Mouse (Mus musculus): ENCODE data around the gene Pecam1. TPM values are rescaled to one million over a fixed set of nuclear protein-coding genes. Genes with fewer than 3 reads are reported as not detected.

Gene Pecam1
- polyA plus RNA-seq, 1 experiment from 2014 or later: 69.9 TPM

- H3K36me3 ChIP-seq (ENCODE audit: control insufficient read depth, insufficient read depth, low read length): no peaks in the 10 kb centered on the region
- H3K4me2 ChIP-seq (ENCODE audit: low read length): no peak overlapping the region
- ATAC-seq (ENCODE audit: insufficient number of reproducible peaks, insufficient read depth, low FRiP score, low read depth): no peak
- no peaks in the 10 kb centered on the region for H3K9me3 ChIP-seq (ENCODE audit: control insufficient read depth, low read length)
- no peaks in the 10 kb centered on the region for H3K27me3 ChIP-seq (ENCODE audit: control insufficient read depth, insufficient read depth, low read length)
- WGBS: 78% methylated on average over 5 of the region's 5 CpGs
- H3K4me1 ChIP-seq (ENCODE audit: control insufficient read depth in 2 of 2, insufficient read depth in 2 of 2, low read length in 2 of 2): peaks cover 0 to 4% of the 10 kb centered on the region in 2 experiments; a peak in 1 of 4 replicates
- H3K9ac ChIP-seq (ENCODE audit: low read length): no peak overlapping the region
- H3K27ac ChIP-seq (replicated peaks in 1 of 2; ENCODE audit: control insufficient read depth in 1 of 2, insufficient read depth in 1 of 2, low read depth in 2 of 2, low read length in 2 of 2): no peak overlapping the region
- H3K4me3 ChIP-seq (ENCODE audit: control insufficient read depth in 1 of 2, insufficient read depth in 1 of 2, low read depth in 1 of 2, low read length in 2 of 2): no peak overlapping the region
Measured at GRCm38 (mm10) chr11:106716568-106716967, 33.9 kb downstream of the Pecam1 start.

GRCm38 (mm10) chr11:106715066-106715465 is 35.4 kb downstream of the Pecam1 start:
- no peaks in the 10 kb centered on the region for H3K36me3 ChIP-seq (ENCODE audit: control insufficient read depth, insufficient read depth, low read length)
- H3K9ac ChIP-seq (ENCODE audit: low read length): peak overlapping the region; percentile 67
- 58% methylated on average over 6 of the region's 6 CpGs for WGBS
- H3K4me3 ChIP-seq (ENCODE audit: control insufficient read depth in 1 of 2, insufficient read depth in 1 of 2, low read depth in 1 of 2, low read length in 2 of 2): peak overlapping the region; percentile 38 to 48
- ATAC-seq (ENCODE audit: insufficient number of reproducible peaks, insufficient read depth, low FRiP score, low read depth): peak; percentile 68; the same call in 1 of the 2 replicates
- peaks cover 0 to 7% of the 10 kb centered on the region in 2 experiments; a peak in 1 of 4 replicates for H3K4me1 ChIP-seq (ENCODE audit: control insufficient read depth in 2 of 2, insufficient read depth in 2 of 2, low read length in 2 of 2)
- H3K27ac ChIP-seq (replicated peaks in 1 of 2; ENCODE audit: control insufficient read depth in 1 of 2, insufficient read depth in 1 of 2, low read depth in 2 of 2, low read length in 2 of 2): peak overlapping the region; percentile 85 to 96
- no peaks in the 10 kb centered on the region for H3K9me3 ChIP-seq (ENCODE audit: control insufficient read depth, low read length)
- peak overlapping the region; percentile 58 for H3K4me2 ChIP-seq (ENCODE audit: low read length)
- no peaks in the 10 kb centered on the region for H3K27me3 ChIP-seq (ENCODE audit: control insufficient read depth, insufficient read depth, low read length)

- 56% methylated on average over 5 of the region's 5 CpGs for WGBS
- Histone ChIP-seq H3K27ac (replicated peaks in 1 of 2; ENCODE audit: control insufficient read depth in 1 of 2, insufficient read depth in 1 of 2, low read depth in 2 of 2, low read length in 2 of 2) (peak overlapping the region; percentile 27 to 32; a peak in 2 of 4 replicates), H3K4me2 (ENCODE audit: low read length) (0 out of 2 replicates have a peak overlapping the region, but pooled peaks have one; percentile 18), H3K36me3 (ENCODE audit: control insufficient read depth, insufficient read depth, low read length) (no peaks in the 10 kb centered on the region), H3K4me1 (ENCODE audit: control insufficient read depth in 2 of 2, insufficient read depth in 2 of 2, low read length in 2 of 2) (peaks cover 13 to 21% of the 10 kb centered on the region in 2 experiments), H3K9ac (ENCODE audit: low read length) (no peak overlapping the region), H3K4me3 (ENCODE audit: control insufficient read depth in 1 of 2, insufficient read depth in 1 of 2, low read depth in 1 of 2, low read length in 2 of 2) (no peak overlapping the region), H3K27me3 (ENCODE audit: control insufficient read depth, insufficient read depth, low read length) (no peaks in the 10 kb centered on the region), H3K9me3 (ENCODE audit: control insufficient read depth, low read length) (no peaks in the 10 kb centered on the region)
- ATAC-seq (ENCODE audit: insufficient number of reproducible peaks, insufficient read depth, low FRiP score, low read depth): no peak
Measured at GRCm38 (mm10) chr11:106710789-106711188, 39.6 kb downstream of the Pecam1 start.

- H3K4me3 ChIP-seq (ENCODE audit: control insufficient read depth in 1 of 2, insufficient read depth in 1 of 2, low read depth in 1 of 2, low read length in 2 of 2): no peak overlapping the region
- H3K27ac ChIP-seq (replicated peaks in 1 of 2; ENCODE audit: control insufficient read depth in 1 of 2, insufficient read depth in 1 of 2, low read depth in 2 of 2, low read length in 2 of 2): no peak overlapping the region
- peak overlapping the region; percentile 40 for H3K4me2 ChIP-seq (ENCODE audit: low read length)
- no peaks in the 10 kb centered on the region for H3K36me3 ChIP-seq (ENCODE audit: control insufficient read depth, insufficient read depth, low read length)
- H3K9me3 ChIP-seq (ENCODE audit: control insufficient read depth, low read length): no peaks in the 10 kb centered on the region
- no peak for ATAC-seq (ENCODE audit: insufficient number of reproducible peaks, insufficient read depth, low FRiP score, low read depth)
- no peaks in the 10 kb centered on the region for H3K27me3 ChIP-seq (ENCODE audit: control insufficient read depth, insufficient read depth, low read length)
- WGBS: 50% methylated on average over 15 of the region's 15 CpGs
- peaks cover 15 to 21% of the 10 kb centered on the region in 2 experiments for H3K4me1 ChIP-seq (ENCODE audit: control insufficient read depth in 2 of 2, insufficient read depth in 2 of 2, low read length in 2 of 2)
- no peak overlapping the region for H3K9ac ChIP-seq (ENCODE audit: low read length)
Measured at GRCm38 (mm10) chr11:106709227-106709985, 41.0 kb downstream of the Pecam1 start.

GRCm38 (mm10) chr11:106707866-106708265 is 42.6 kb downstream of the Pecam1 start:
- Histone ChIP-seq H3K36me3 (ENCODE audit: control insufficient read depth, insufficient read depth, low read length) (no peaks in the 10 kb centered on the region), H3K9me3 (ENCODE audit: control insufficient read depth, low read length) (no peaks in the 10 kb centered on the region), H3K4me3 (ENCODE audit: control insufficient read depth in 1 of 2, insufficient read depth in 1 of 2, low read depth in 1 of 2, low read length in 2 of 2) (no peak overlapping the region), H3K4me2 (ENCODE audit: low read length) (no peak overlapping the region; the same call in 1 of the 2 replicates), H3K27me3 (ENCODE audit: control insufficient read depth, insufficient read depth, low read length) (no peaks in the 10 kb centered on the region), H3K27ac (replicated peaks in 1 of 2; ENCODE audit: control insufficient read depth in 1 of 2, insufficient read depth in 1 of 2, low read depth in 2 of 2, low read length in 2 of 2) (no peak overlapping the region), H3K4me1 (ENCODE audit: control insufficient read depth in 2 of 2, insufficient read depth in 2 of 2, low read length in 2 of 2) (peaks cover 15 to 17% of the 10 kb centered on the region in 2 experiments), H3K9ac (ENCODE audit: low read length) (no peak overlapping the region)
- no peak for ATAC-seq (ENCODE audit: insufficient number of reproducible peaks, insufficient read depth, low FRiP score, low read depth)
- 62% methylated on average over 3 of the region's 3 CpGs for WGBS

GRCm38 (mm10) chr11:106707085-106707484 is 43.3 kb downstream of the Pecam1 start:
- Histone ChIP-seq H3K9me3 (ENCODE audit: control insufficient read depth, low read length) (no peaks in the 10 kb centered on the region), H3K4me1 (ENCODE audit: control insufficient read depth in 2 of 2, insufficient read depth in 2 of 2, low read length in 2 of 2) (peaks cover 15 to 17% of the 10 kb centered on the region in 2 experiments), H3K9ac (ENCODE audit: low read length) (no peak overlapping the region), H3K27ac (replicated peaks in 1 of 2; ENCODE audit: control insufficient read depth in 1 of 2, insufficient read depth in 1 of 2, low read depth in 2 of 2, low read length in 2 of 2) (no peak overlapping the region), H3K36me3 (ENCODE audit: control insufficient read depth, insufficient read depth, low read length) (no peaks in the 10 kb centered on the region), H3K4me3 (ENCODE audit: control insufficient read depth in 1 of 2, insufficient read depth in 1 of 2, low read depth in 1 of 2, low read length in 2 of 2) (no peak overlapping the region), H3K27me3 (ENCODE audit: control insufficient read depth, insufficient read depth, low read length) (no peaks in the 10 kb centered on the region), H3K4me2 (ENCODE audit: low read length) (no peak overlapping the region)
- 64% methylated on average over 8 of the region's 8 CpGs for WGBS
- no peak for ATAC-seq (ENCODE audit: insufficient number of reproducible peaks, insufficient read depth, low FRiP score, low read depth)

- ATAC-seq (ENCODE audit: insufficient number of reproducible peaks, insufficient read depth, low FRiP score, low read depth): no peak
- Histone ChIP-seq H3K9me3 (ENCODE audit: control insufficient read depth, low read length) (no peaks in the 10 kb centered on the region), H3K27ac (replicated peaks in 1 of 2; ENCODE audit: control insufficient read depth in 1 of 2, insufficient read depth in 1 of 2, low read depth in 2 of 2, low read length in 2 of 2) (no peak overlapping the region), H3K27me3 (ENCODE audit: control insufficient read depth, insufficient read depth, low read length) (no peaks in the 10 kb centered on the region), H3K4me3 (ENCODE audit: control insufficient read depth in 1 of 2, insufficient read depth in 1 of 2, low read depth in 1 of 2, low read length in 2 of 2) (no peak overlapping the region), H3K36me3 (ENCODE audit: control insufficient read depth, insufficient read depth, low read length) (no peaks in the 10 kb centered on the region), H3K4me1 (ENCODE audit: control insufficient read depth in 2 of 2, insufficient read depth in 2 of 2, low read length in 2 of 2) (peaks cover 15 to 17% of the 10 kb centered on the region in 2 experiments), H3K4me2 (ENCODE audit: low read length) (no peak overlapping the region), H3K9ac (ENCODE audit: low read length) (no peak overlapping the region)
- WGBS: 14% methylated on average over 4 of the region's 4 CpGs
Measured at GRCm38 (mm10) chr11:106706212-106706611, 44.2 kb downstream of the Pecam1 start.

Data from heart, embryonic 14.5 days (tissue).